Mouse (Mus musculus) G1E (cell line): ENCODE measurements around the gene Ttll11. TPM values are rescaled to one million over a fixed set of nuclear protein-coding genes. Genes with fewer than 3 reads are reported as not detected.

Source experiments
- ATAC-seq: 2 replicates; pipeline ENCODE4 v1.8.0; 2016; ENCODE audit warnings: mild to moderate bottlenecking; ENCODE audit not compliant: insufficient number of reproducible peaks, poor library complexity, low FRiP score, severe bottlenecking; ENCODE audit errors: extremely low read depth
- DNase-seq: peaks from one replicate; pipeline ENCODE4 v3.0.0; 2012; ENCODE audit warnings: low spot score
- H3K27me3 ChIP-seq: 2 replicates; pipeline ENCODE4 v1.6.1; 2012; ENCODE audit warnings: mild to moderate bottlenecking, low read length, inconsistent platforms; ENCODE audit not compliant: insufficient read depth
- H3K36me3 ChIP-seq: replicated peaks from 2 replicates; pipeline ENCODE3; 2012; ENCODE audit warnings: mild to moderate bottlenecking, inconsistent platforms
- H3K4me1 ChIP-seq: 2 replicates; pipeline ENCODE4 v1.6.1; 2012; ENCODE audit warnings: low read depth, low read length, inconsistent platforms, mixed read lengths; ENCODE audit not compliant: insufficient read depth
- H3K4me3 ChIP-seq: 2 replicates; pipeline ENCODE4 v1.5.1; 2012; ENCODE audit warnings: low read depth, mild to moderate bottlenecking, inconsistent platforms, low read length, moderate library complexity, mixed read lengths
- H3K9me3 ChIP-seq: replicated peaks from 2 replicates; pipeline ENCODE4 v1.6.1; 2012; ENCODE audit warnings: inconsistent platforms
- CTCF ChIP-seq: IDR thresholded peaks from 2 replicates; pipeline ENCODE4 v1.5.1; 2012; ENCODE audit warnings: low read depth, low read length, inconsistent platforms, mixed read lengths
- GATA1 ChIP-seq: IDR thresholded peaks from 2 replicates; pipeline ENCODE4 v1.6.1; 2012; ENCODE audit warnings: borderline replicate concordance, low read length, inconsistent platforms, mixed read lengths
- GATA2 ChIP-seq: IDR thresholded peaks from 2 replicates; pipeline ENCODE4 v1.6.1; 2012; ENCODE audit warnings: low read depth, low read length, inconsistent platforms, borderline replicate concordance
- POLR2AphosphoS5 ChIP-seq: IDR thresholded peaks from 2 replicates; pipeline ENCODE4 v1.6.1; 2012; ENCODE audit warnings: low read depth, low read length, inconsistent platforms; ENCODE audit not compliant: insufficient replicate concordance
- TAL1 ChIP-seq: conservative IDR thresholded peaks from 2 replicates; pipeline ENCODE4 v1.6.1; 2012; ENCODE audit warnings: low read depth, low read length, inconsistent platforms, mixed read lengths
- polyA plus RNA-seq: library from polyadenylated mRNA; stranded (reverse); fragments of >175 nt; gene quantifications from 2 replicates; pipeline ENCODE4 v1.2.3, GENCODE M21; 2012
- total RNA-seq, 2 experiments: library from RNA; stranded (forward) in 1 of 2; stranded (reverse) in 1 of 2; fragments of 200-1000 nt in 1 of 2; fragments of >200 nt in 1 of 2; fragmentation: Nextera tagmentation in 1 of 2; gene quantifications; 2 replicates each; pipeline ENCODE4 v1.2.3; 2014 to 2017

The Ttll11 gene
- total and polyA plus RNA-seq, 3 experiments: 0.33 to 0.87 TPM; not detected in 1

DNA sequence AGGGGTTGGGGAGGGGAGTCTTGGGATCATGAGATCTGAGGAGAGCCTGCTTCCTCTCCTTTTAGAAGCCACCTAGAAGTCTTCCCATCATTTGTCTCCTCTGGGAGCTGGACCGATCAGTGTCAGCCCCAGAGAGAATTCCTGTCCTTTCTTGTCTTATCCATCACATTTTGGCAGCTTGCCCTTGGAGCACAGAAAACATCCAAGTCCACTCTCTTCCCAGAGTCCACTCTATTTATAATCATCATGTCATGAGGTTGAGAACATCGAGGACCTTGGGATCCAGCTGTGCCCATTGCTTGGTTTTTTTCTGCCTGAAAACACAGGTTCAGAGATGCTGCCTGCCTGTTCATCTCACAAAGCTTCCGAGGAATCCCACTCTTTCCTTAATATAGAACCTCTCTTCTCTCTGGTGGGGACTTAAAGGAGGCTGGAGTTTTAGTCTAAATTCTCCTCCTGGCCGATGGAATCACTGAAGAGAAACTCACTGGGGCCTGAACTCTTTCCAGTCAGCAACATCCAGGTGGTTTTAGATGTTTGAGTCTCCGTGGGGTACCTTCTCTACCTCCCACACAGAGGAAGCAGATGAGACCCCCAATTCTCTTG lies 163.6 kb downstream of the Ttll11 start:
- no peak overlapping the region for H3K4me3 ChIP-seq
- TF ChIP-seq POLR2AphosphoS5: no peak
- TF ChIP-seq GATA1: no peak
- TF ChIP-seq TAL1: no peak
- TF ChIP-seq GATA2: no peak
- no peak for TF ChIP-seq CTCF
- H3K4me1 ChIP-seq: peaks cover 6% of the 10 kb centered on the region; the same call in 1 of the 2 replicates
- no peak for ATAC-seq
- no peak for DNase-seq
- no peaks in the 10 kb centered on the region for H3K9me3 ChIP-seq
- H3K36me3 ChIP-seq: no peaks in the 10 kb centered on the region
- peaks cover 22% of the 10 kb centered on the region for H3K27me3 ChIP-seq

DNA sequence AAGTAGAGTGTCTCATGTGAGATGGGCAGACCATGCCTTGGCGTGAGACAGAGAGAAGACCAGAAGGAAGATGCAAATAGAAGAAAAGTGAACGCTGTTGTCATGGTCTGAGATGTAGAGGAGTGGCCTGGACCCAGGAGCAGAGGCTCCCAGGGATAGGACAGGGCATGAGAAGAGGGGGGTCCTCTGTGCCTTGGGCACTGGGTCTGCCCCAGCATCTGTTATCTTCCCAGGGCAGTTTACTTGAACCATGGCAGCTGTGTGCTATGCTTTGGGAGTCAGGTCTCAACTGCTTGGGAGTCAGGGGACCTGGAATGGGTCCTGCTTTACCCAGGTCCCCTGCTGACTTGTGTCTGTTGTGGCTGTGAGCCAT lies 167.2 kb downstream of the Ttll11 start:
- no peaks in the 10 kb centered on the region for H3K4me1 ChIP-seq
- no peaks in the 10 kb centered on the region for H3K9me3 ChIP-seq
- TF ChIP-seq GATA1: no peak
- TF ChIP-seq POLR2AphosphoS5: no peak
- TF ChIP-seq TAL1: no peak
- H3K36me3 ChIP-seq: no peaks in the 10 kb centered on the region
- DNase-seq: no peak
- H3K4me3 ChIP-seq: no peak overlapping the region
- ATAC-seq: no peak
- H3K27me3 ChIP-seq: peaks cover 26% of the 10 kb centered on the region

DNA sequence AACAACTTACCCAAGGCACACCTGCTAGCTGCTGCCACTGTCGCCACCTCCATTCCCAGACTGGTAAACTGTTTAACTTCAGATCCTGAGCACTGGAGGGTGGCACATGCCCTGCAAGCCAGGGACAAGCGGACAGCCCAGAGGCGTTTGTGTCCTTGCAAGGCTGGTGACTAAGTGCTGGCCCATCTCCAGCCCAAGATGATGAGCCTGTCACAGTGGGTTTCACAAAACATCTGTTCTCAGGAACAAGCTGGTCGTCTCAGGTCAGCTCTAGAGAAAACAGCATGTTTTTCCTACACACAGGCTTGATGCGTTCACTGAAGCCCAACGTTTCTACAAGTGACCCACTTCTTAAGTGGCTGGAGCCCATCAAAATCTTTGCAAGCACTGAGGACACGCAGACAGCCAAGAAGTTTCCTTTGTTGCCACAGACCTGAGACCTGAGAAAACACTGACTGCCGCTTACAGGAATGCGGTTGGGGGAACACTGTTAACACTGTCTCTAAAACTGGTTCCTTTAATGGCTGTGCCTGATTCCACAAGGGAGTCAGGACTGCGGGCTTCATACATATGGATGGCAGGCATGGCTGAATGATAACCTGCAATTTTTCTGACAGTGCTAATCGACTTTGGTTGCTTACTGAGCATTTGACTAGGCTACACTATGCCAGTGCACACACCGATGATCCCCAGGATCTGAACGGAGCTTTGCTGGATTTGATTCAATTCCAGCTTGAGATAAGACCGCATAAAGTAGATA lies 167.7 kb downstream of the Ttll11 start:
- no peaks in the 10 kb centered on the region for H3K36me3 ChIP-seq
- H3K4me3 ChIP-seq: no peak overlapping the region
- peaks cover 26% of the 10 kb centered on the region for H3K27me3 ChIP-seq
- DNase-seq (no peak), ATAC-seq (no peak)
- TF ChIP-seq GATA1 (no peak), GATA2 (no peak), CTCF (no peak), TAL1 (no peak), POLR2AphosphoS5 (no peak)
- no peaks in the 10 kb centered on the region for H3K4me1 ChIP-seq
- H3K9me3 ChIP-seq: no peaks in the 10 kb centered on the region

DNA sequence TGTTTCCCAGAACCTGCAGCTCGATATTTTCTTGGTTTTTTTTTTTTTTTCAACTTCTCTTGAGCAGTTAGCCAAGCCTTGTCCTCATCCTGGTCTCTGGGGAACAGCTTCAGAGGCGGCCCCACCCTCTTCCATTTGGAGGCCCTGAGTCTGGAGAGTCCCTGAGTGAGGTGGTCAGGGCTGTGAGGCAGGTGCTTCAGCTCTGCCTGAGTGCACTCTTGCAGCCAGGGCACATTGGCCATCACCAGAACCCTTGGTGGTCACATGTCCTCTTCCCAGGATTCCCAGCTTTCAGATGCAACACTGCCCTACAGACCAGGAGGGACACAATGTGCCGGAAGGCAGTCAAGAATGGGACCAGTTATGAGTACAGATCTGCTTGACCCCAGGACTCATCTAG lies 169.7 kb downstream of the Ttll11 start:
- TF ChIP-seq CTCF (no peak), TAL1 (no peak), GATA1 (no peak), POLR2AphosphoS5 (no peak), GATA2 (no peak)
- Histone ChIP-seq H3K4me1 (no peaks in the 10 kb centered on the region), H3K36me3 (no peaks in the 10 kb centered on the region), H3K4me3 (no peak overlapping the region), H3K9me3 (no peaks in the 10 kb centered on the region), H3K27me3 (peaks cover 24% of the 10 kb centered on the region)
- DNase-seq (no peak), ATAC-seq (no peak)

DNA sequence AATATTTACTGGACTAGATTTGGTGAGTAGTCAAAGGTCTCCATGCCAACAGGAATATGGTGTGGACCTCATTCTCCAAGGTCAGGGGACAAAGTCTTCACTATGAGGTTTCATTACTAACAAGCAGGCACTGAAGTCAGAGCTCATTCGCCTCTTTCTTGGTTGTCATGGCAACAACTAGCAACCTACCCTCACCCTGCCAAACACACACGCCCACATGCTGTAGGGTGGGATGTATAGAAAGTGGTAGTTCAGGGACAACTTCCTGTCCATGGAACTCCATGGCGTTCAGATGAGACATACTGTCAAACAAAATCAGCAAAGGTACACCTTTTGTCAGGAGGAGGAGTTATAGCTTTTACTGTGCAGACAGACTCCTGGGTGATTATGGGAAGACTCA lies 170.6 kb downstream of the Ttll11 start:
- no peak for TF ChIP-seq TAL1
- TF ChIP-seq GATA2: no peak
- TF ChIP-seq CTCF: no peak
- no peak for TF ChIP-seq POLR2AphosphoS5
- TF ChIP-seq GATA1: no peak
- no peak overlapping the region for H3K4me3 ChIP-seq
- DNase-seq: no peak
- H3K4me1 ChIP-seq: no peaks in the 10 kb centered on the region
- H3K27me3 ChIP-seq: peaks cover 24% of the 10 kb centered on the region
- no peaks in the 10 kb centered on the region for H3K36me3 ChIP-seq
- no peak for ATAC-seq
- no peaks in the 10 kb centered on the region for H3K9me3 ChIP-seq

DNA sequence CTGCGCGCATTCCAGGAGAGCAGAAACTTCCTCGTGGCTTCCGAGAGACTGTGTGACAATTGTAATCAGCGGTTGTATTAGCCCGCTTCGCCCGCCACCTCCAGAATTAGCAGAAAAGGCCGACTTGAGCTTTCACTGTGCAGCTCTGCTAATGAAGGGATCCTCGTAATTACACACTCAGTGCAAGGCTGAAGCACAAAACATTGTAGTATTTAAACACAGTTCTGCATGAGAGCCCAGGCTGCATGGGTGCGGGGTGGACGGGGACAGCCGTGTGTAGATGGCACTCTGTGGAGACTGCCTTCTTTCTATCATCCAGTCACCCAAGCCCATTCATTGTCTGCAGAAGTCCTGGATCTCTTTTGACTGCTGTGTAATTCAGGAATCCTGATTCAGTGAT lies 173.8 kb downstream of the Ttll11 start:
- no peaks in the 10 kb centered on the region for H3K4me1 ChIP-seq
- no peak for DNase-seq
- ATAC-seq: no peak
- TF ChIP-seq TAL1 (no peak), GATA2 (no peak), POLR2AphosphoS5 (no peak), CTCF (no peak), GATA1 (no peak)
- H3K36me3 ChIP-seq: no peaks in the 10 kb centered on the region
- no peaks in the 10 kb centered on the region for H3K9me3 ChIP-seq
- no peak overlapping the region for H3K4me3 ChIP-seq
- peaks cover 7% of the 10 kb centered on the region for H3K27me3 ChIP-seq
